Mouse (Mus musculus) gastrocnemius, adult 18-20 months (tissue): ENCODE data around the gene Cer1. TPM values are rescaled to one million over a fixed set of nuclear protein-coding genes. Genes with fewer than 3 reads are reported as not detected.

ENCODE experiments used
- total RNA-seq, 2 experiments: library from RNA; stranded (reverse); gene quantifications; 2 replicates each; pipeline ENCODE4 v1.2.3; 2021

Cer1 gene
- total RNA-seq, 2 experiments from 2014 or later = not detected

Other genes with a start within 250 kb of the Cer1 start
- gene Nfib, start 179.4 kb downstream of the Cer1 start, total RNA-seq = 10 to 100 TPM; 83.1 to 87.8 TPM
- 10 to 100 TPM; 10.7 to 11.1 TPM for gene Zdhhc21, start 25.2 kb downstream of the Cer1 start, total RNA-seq
- under 1 TPM; 0.19 to 0.37 TPM for gene Frem1, start 167.2 kb upstream of the Cer1 start, total RNA-seq